Mouse (Mus musculus) adrenal gland, postnatal 10 days (tissue): Measurements from ENCODE around the gene Ezh2. TPM values are rescaled to one million over a fixed set of nuclear protein-coding genes. Genes with fewer than 3 reads are reported as not detected.
"Not testable (repeated sequence)": the region's sequence is repeated elsewhere in the genome, so short reads cannot be mapped to it uniquely, and the experiment has no call there.

ENCODE experiments used
- DNase-seq: peaks from one replicate; pipeline ENCODE4 v3.0.0; 2021; ENCODE audit warnings: mixed read lengths
- long read RNA-seq, 2 experiments: library from polyadenylated mRNA; stranded (forward); transcript quantifications; one replicate each; pipeline ENCODE4 v2.0.0; 2021
- total RNA-seq, 2 experiments: library from RNA; stranded (reverse); gene quantifications; 2 replicates each; pipeline ENCODE4 v1.2.3; 2021

The Ezh2 gene
- total RNA-seq = 10 to 100 TPM; 32.9 to 48.1 TPM
- long read RNA-seq, experiment 1, partial matches to known transcripts = 16 of 40 reads
- long read RNA-seq, experiment 1, other reads (novel, unspliced or antisense) = 21 of 40 reads
- long read RNA-seq, experiment 2, partial matches to known transcripts = 1 of 7 reads
- long read RNA-seq, experiment 2, other reads (novel, unspliced or antisense) = 3 of 7 reads

- DNase-seq = peak; percentile 99
Measured at GRCm38 (mm10) chr6:47594926-47595623, at the start of gene Ezh2. Gene Ezh2, minus strand, starts transcription at chr6:47595341.

GRCm38 (mm10) chr6:47636527-47637076 is 41.5 kb upstream of the Ezh2 start:
- DNase-seq = no peak

- DNase-seq = no peak
Measured at GRCm38 (mm10) chr6:47635995-47636526, 40.9 kb upstream of the Ezh2 start.

GRCm38 (mm10) chr6:47635207-47635994 is 40.3 kb upstream of the Ezh2 start:
- DNase-seq = no peak

GRCm38 (mm10) chr6:47633467-47633866 is 38.3 kb upstream of the Ezh2 start:
- no peak for DNase-seq

- DNase-seq = not testable (repeated sequence)
Measured at GRCm38 (mm10) chr6:47630061-47630460, 34.9 kb upstream of the Ezh2 start.

- no peak for DNase-seq
Measured at GRCm38 (mm10) chr6:47627978-47628377, 32.8 kb upstream of the Ezh2 start.

- not testable (repeated sequence) for DNase-seq
Measured at GRCm38 (mm10) chr6:47626976-47627375, 31.8 kb upstream of the Ezh2 start.

GRCm38 (mm10) chr6:47621039-47621438 is 25.9 kb upstream of the Ezh2 start:
- DNase-seq = no peak

GRCm38 (mm10) chr6:47608306-47608705 is 13.2 kb upstream of the Ezh2 start:
- DNase-seq = not testable (repeated sequence)

GRCm38 (mm10) chr6:47601931-47602330 is 6.8 kb upstream of the Ezh2 start:
- DNase-seq = no peak

- peak; percentile 28 for DNase-seq
Measured at GRCm38 (mm10) chr6:47595696-47596095, 555 bp upstream of the Ezh2 start.

- peak; percentile 78 for DNase-seq
Measured at GRCm38 (mm10) chr6:47594141-47594835, 853 bp downstream of the Ezh2 start.

- no peak for DNase-seq
Measured at GRCm38 (mm10) chr6:47593590-47593989, 1.6 kb downstream of the Ezh2 start.

- DNase-seq = not testable (repeated sequence)
Measured at GRCm38 (mm10) chr6:47587332-47587731, 7.8 kb downstream of the Ezh2 start.

GRCm38 (mm10) chr6:47572887-47573286 is 22.3 kb downstream of the Ezh2 start:
- DNase-seq = no peak

GRCm38 (mm10) chr6:47565326-47566035 is 29.7 kb downstream of the Ezh2 start:
- no peak for DNase-seq

GRCm38 (mm10) chr6:47561426-47561825 is 33.7 kb downstream of the Ezh2 start:
- DNase-seq = no peak

GRCm38 (mm10) chr6:47560846-47561245 is 34.3 kb downstream of the Ezh2 start:
- no peak for DNase-seq

- no peak for DNase-seq
Measured at GRCm38 (mm10) chr6:47560407-47560806, 34.7 kb downstream of the Ezh2 start.

GRCm38 (mm10) chr6:47559287-47559686 is 35.9 kb downstream of the Ezh2 start:
- DNase-seq = no peak
